Mouse (Mus musculus): ENCODE measurements around the gene Srp68.
A peak's percentile ranks its signal among the peaks of the same experiment; 100 is the strongest.

Gene Srp68

GRCm38 (mm10) chr11:116274045-116274666 lies at the start of gene Srp68:
Gene Srp68, minus strand, starts transcription at chr11:116274217.
- DNase-seq, result peak; percentile 87 to 89

- peak; percentile 93 to 95 for DNase-seq
These were observed 45.0 kb upstream of the Srp68 start for GRCm38 (mm10) chr11:116318719-116319659.

GRCm38 (mm10) chr11:116312359-116312758 lies 38.3 kb upstream of the Srp68 start:
- DNase-seq, result no peak

GRCm38 (mm10) chr11:116311169-116311568 lies 37.2 kb upstream of the Srp68 start:
- DNase-seq, result no peak

- no peak for DNase-seq
These were observed 35.6 kb upstream of the Srp68 start for GRCm38 (mm10) chr11:116309601-116310000.

- no peak for DNase-seq
These were observed 33.9 kb upstream of the Srp68 start for GRCm38 (mm10) chr11:116307762-116308531.

GRCm38 (mm10) chr11:116307019-116307725 lies 33.2 kb upstream of the Srp68 start, which contains the start of gene Exoc7:
Gene Exoc7, minus strand, starts transcription at chr11:116307233.
- DNase-seq, result no peak

GRCm38 (mm10) chr11:116306126-116306982 lies 32.3 kb upstream of the Srp68 start:
- peak; percentile 96 for DNase-seq

GRCm38 (mm10) chr11:116305423-116305822 lies 31.4 kb upstream of the Srp68 start:
- no peak for DNase-seq

GRCm38 (mm10) chr11:116298621-116299020 lies 24.6 kb upstream of the Srp68 start:
- DNase-seq, result no peak

- no peak for DNase-seq
These were observed 24.2 kb upstream of the Srp68 start for GRCm38 (mm10) chr11:116298221-116298620.

- no peak for DNase-seq
These were observed 23.0 kb upstream of the Srp68 start for GRCm38 (mm10) chr11:116297017-116297416.

- DNase-seq, result no peak
These were observed 22.2 kb upstream of the Srp68 start for GRCm38 (mm10) chr11:116296191-116296734.

GRCm38 (mm10) chr11:116294319-116294718 lies 20.3 kb upstream of the Srp68 start:
- DNase-seq, result peak; percentile 56 to 57

GRCm38 (mm10) chr11:116293538-116294137 lies 19.6 kb upstream of the Srp68 start:
- no peak for DNase-seq

- DNase-seq, result no peak
These were observed 18.4 kb upstream of the Srp68 start for GRCm38 (mm10) chr11:116292401-116292800.

GRCm38 (mm10) chr11:116290556-116290955 lies 16.5 kb upstream of the Srp68 start:
- no peak for DNase-seq

GRCm38 (mm10) chr11:116287351-116287750 lies 13.3 kb upstream of the Srp68 start:
- DNase-seq, result no peak

- no peak for DNase-seq
These were observed 11.8 kb upstream of the Srp68 start for GRCm38 (mm10) chr11:116285770-116286191.

GRCm38 (mm10) chr11:116283982-116284381 lies 10.0 kb upstream of the Srp68 start:
- peak; percentile 35 to 44 for DNase-seq

Measured in B cell, adult 2 months (primary cell).